Mouse (Mus musculus): ENCODE data around the gene Ptprr.

Gene Ptprr

GRCm38 (mm10) chr10:116196596-116197415, 178.8 kb downstream of the Ptprr start:
- CTCF ChIA-PET = interaction anchor here (0.7 kb wide), 2 partner anchors 245 to 255 kb away, joined by 5 to 6 read pairs; no protein-coding TSS in a partner anchor

GRCm38 (mm10) chr10:116197416-116197939, 179.5 kb downstream of the Ptprr start:
- CTCF ChIA-PET = interaction anchor here (0.7 kb wide), 2 partner anchors 246 to 254 kb away, joined by 5 to 6 read pairs; no protein-coding TSS in a partner anchor

GRCm38 (mm10) chr10:116199035-116199434, 181.0 kb downstream of the Ptprr start:
- CTCF ChIA-PET = no interaction called here

GRCm38 (mm10) chr10:116201542-116201941, 183.5 kb downstream of the Ptprr start:
- CTCF ChIA-PET = interaction anchor here (0.6 kb wide), 1 partner anchor 16 kb away, joined by 3 read pairs; no protein-coding TSS in a partner anchor

GRCm38 (mm10) chr10:116205580-116206358, 187.8 kb downstream of the Ptprr start:
- CTCF ChIA-PET = no interaction called here

- CTCF ChIA-PET = no interaction called here
These were observed 188.4 kb downstream of the Ptprr start for GRCm38 (mm10) chr10:116206449-116206848.

- CTCF ChIA-PET = interaction anchor here (0.6 kb wide), 1 partner anchor 34 kb away, joined by 3 read pairs; no protein-coding TSS in a partner anchor
These were observed 190.1 kb downstream of the Ptprr start for GRCm38 (mm10) chr10:116207987-116208726.

- CTCF ChIA-PET = interaction anchor here (0.6 kb wide), 1 partner anchor 34 kb away, joined by 3 read pairs; no protein-coding TSS in a partner anchor
These were observed 190.7 kb downstream of the Ptprr start for GRCm38 (mm10) chr10:116208727-116209115.

- CTCF ChIA-PET = no interaction called here
These were observed 194.1 kb downstream of the Ptprr start for GRCm38 (mm10) chr10:116212127-116212526.

- CTCF ChIA-PET = no interaction called here
These were observed 202.5 kb downstream of the Ptprr start for GRCm38 (mm10) chr10:116220336-116221118.

GRCm38 (mm10) chr10:116235299-116235698, 217.3 kb downstream of the Ptprr start:
- CTCF ChIA-PET = no interaction called here

GRCm38 (mm10) chr10:116242200-116242599, 224.2 kb downstream of the Ptprr start:
- CTCF ChIA-PET = no interaction called here

- CTCF ChIA-PET = no interaction called here
These were observed 225.4 kb downstream of the Ptprr start for GRCm38 (mm10) chr10:116243373-116243772.

- CTCF ChIA-PET = interaction anchor here (0.5 kb wide), 1 partner anchor 654 kb away, joined by 3 read pairs; no protein-coding TSS in a partner anchor
These were observed 227.6 kb downstream of the Ptprr start for GRCm38 (mm10) chr10:116245632-116246031.

- CTCF ChIA-PET = no interaction called here
These were observed 234.7 kb downstream of the Ptprr start for GRCm38 (mm10) chr10:116252668-116253067.

GRCm38 (mm10) chr10:116253972-116254371, 236.0 kb downstream of the Ptprr start:
- CTCF ChIA-PET = no interaction called here

- CTCF ChIA-PET = no interaction called here
These were observed 241.3 kb downstream of the Ptprr start for GRCm38 (mm10) chr10:116259298-116259697.

GRCm38 (mm10) chr10:116260658-116261433, 242.8 kb downstream of the Ptprr start:
- CTCF ChIA-PET = interaction anchor here (0.7 kb wide), 1 partner anchor 473 kb away, joined by 3 read pairs; no protein-coding TSS in a partner anchor

- CTCF ChIA-PET = interaction anchor here (0.7 kb wide), 1 partner anchor 474 kb away, joined by 3 read pairs; no protein-coding TSS in a partner anchor
These were observed 243.5 kb downstream of the Ptprr start for GRCm38 (mm10) chr10:116261559-116261958.

GRCm38 (mm10) chr10:116264521-116264920, 246.5 kb downstream of the Ptprr start:
- CTCF ChIA-PET = no interaction called here
